Mouse (Mus musculus) liver, postnatal 0 days (tissue): ENCODE measurements at regions not wholly inside any gene's neighbourhood (a gene's known extent, or its start where the extent isn't known, plus 50 kb on each side); places are given as distances from the start of the nearest gene placed in this dataset.

ENCODE experiments used
- CTCF ChIP-seq: sonication (generic); IDR thresholded peaks from 2 replicates; pipeline ENCODE4 v1.5.1; 2016; ENCODE audit warnings: antibody characterized with exemption, low read depth
- EP300 ChIP-seq: IDR thresholded peaks from 2 replicates; pipeline ENCODE4 v1.6.1; 2016; ENCODE audit warnings: antibody characterized with exemption, low read depth, mild to moderate bottlenecking

GRCm38 (mm10) chr2:129885536-129885935 is 85.2 kb downstream of the Stk35 start:
- TF ChIP-seq EP300: no peak
- no peak for TF ChIP-seq CTCF
